Mouse (Mus musculus): ENCODE results near the gene Ms4a4a. TPM values are rescaled to one million over a fixed set of nuclear protein-coding genes. Genes with fewer than 3 reads are reported as not detected.

The Ms4a4a gene
- polyA plus RNA-seq, 1 experiment from 2014 or later, result 1.1 TPM

DNA sequence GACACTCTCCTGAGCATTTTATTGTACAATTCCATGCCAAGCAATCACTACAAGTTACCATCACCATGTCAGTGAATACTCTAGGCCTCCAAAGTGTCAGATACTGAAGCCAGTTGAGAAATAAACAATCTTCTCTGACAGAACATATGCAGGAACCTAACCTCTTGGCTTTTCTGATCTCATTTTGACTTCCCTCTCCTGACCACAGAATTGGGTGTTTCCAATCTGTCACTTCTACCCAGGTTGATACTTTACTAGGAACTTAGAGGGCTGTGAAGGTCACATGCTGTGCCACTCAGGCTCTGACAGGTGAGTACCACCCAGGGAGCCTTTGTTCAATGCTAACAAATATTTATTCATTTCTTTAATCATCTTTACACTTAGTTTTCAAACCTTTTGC, 13.3 kb upstream of the Ms4a4a start:
- Histone ChIP-seq H3K9me3 (replicated peaks; ENCODE audit: control insufficient read depth, low read length) (no peaks in the 10 kb centered on the region), H3K9ac (replicated peaks; ENCODE audit: low read length) (no peak overlapping the region), H3K4me2 (ENCODE audit: low read depth, low read length) (no peak overlapping the region), H3K27ac (replicated peaks; ENCODE audit: low read depth, low read length) (no peak overlapping the region), H3K4me3 (ENCODE audit: low read depth, low read length) (no peak overlapping the region), H3K36me3 (replicated peaks; ENCODE audit: control insufficient read depth, insufficient read depth, low read depth, low read length) (no peaks in the 10 kb centered on the region), H3K27me3 (ENCODE audit: control insufficient read depth, insufficient read depth, low read length) (no peaks in the 10 kb centered on the region), H3K4me1 (ENCODE audit: control insufficient read depth, insufficient read depth, low read length) (no peaks in the 10 kb centered on the region)
- ATAC-seq (replicated peaks; ENCODE audit: insufficient number of reproducible peaks, low FRiP score, low TSS enrichment, low read depth) (no peak), DNase-seq (ENCODE audit: low spot score) (no peak)

DNA sequence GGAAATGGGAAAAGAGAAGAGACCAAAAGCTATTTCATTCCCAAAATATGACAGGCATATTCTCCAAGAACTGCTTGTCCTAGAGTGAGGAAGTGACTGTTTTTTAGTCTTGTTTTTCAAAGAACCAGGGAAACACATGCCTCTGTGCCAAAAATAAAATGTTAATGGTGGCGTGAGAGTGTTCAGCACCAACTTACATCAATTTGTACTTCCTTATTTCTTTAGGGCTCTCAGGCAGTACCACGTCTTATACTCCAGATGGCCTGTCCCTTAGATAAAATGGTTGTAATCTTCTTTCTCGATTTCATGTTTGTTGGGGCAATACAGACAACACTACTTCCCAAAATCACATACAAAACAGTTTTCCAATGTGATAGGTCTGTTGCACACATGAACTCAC, 7.0 kb upstream of the Ms4a4a start:
- DNase-seq (ENCODE audit: low spot score), result no peak
- Histone ChIP-seq H3K36me3 (replicated peaks; ENCODE audit: control insufficient read depth, insufficient read depth, low read depth, low read length) (no peaks in the 10 kb centered on the region), H3K27me3 (ENCODE audit: control insufficient read depth, insufficient read depth, low read length) (no peaks in the 10 kb centered on the region), H3K4me1 (ENCODE audit: control insufficient read depth, insufficient read depth, low read length) (no peaks in the 10 kb centered on the region), H3K9ac (replicated peaks; ENCODE audit: low read length) (no peak overlapping the region), H3K27ac (replicated peaks; ENCODE audit: low read depth, low read length) (no peak overlapping the region), H3K9me3 (replicated peaks; ENCODE audit: control insufficient read depth, low read length) (no peaks in the 10 kb centered on the region), H3K4me3 (ENCODE audit: low read depth, low read length) (no peak overlapping the region), H3K4me2 (ENCODE audit: low read depth, low read length) (no peak overlapping the region)
- 78% methylated on average over 3 of the region's 3 CpGs for WGBS
- ATAC-seq (replicated peaks; ENCODE audit: insufficient number of reproducible peaks, low FRiP score, low TSS enrichment, low read depth), result no peak

DNA sequence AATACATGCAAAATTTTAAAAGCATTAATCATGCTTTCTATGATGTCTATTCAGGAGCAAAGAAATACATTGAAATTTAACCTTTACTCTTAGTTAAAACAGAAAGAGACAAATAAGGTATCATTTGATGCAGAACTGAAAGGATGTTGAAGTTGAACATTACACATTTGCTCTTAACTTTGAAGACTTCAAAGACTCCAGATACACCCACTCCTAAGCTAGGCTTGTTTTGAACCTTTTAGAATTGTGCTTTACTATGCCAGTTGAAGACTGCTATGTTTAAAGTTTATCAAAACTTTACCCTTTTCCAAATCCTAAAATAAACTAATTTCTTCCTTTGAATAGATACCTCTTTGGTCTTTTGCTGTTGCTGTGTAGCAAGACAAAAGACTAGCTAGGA, 4.1 kb upstream of the Ms4a4a start:
- H3K27ac ChIP-seq (replicated peaks; ENCODE audit: low read depth, low read length), result no peak overlapping the region
- DNase-seq (ENCODE audit: low spot score), result no peak
- H3K9ac ChIP-seq (replicated peaks; ENCODE audit: low read length), result no peak overlapping the region
- H3K36me3 ChIP-seq (replicated peaks; ENCODE audit: control insufficient read depth, insufficient read depth, low read depth, low read length), result no peaks in the 10 kb centered on the region
- H3K27me3 ChIP-seq (ENCODE audit: control insufficient read depth, insufficient read depth, low read length), result no peaks in the 10 kb centered on the region
- no peak overlapping the region for H3K4me3 ChIP-seq (ENCODE audit: low read depth, low read length)
- no peak overlapping the region for H3K4me2 ChIP-seq (ENCODE audit: low read depth, low read length)
- no peak for ATAC-seq (replicated peaks; ENCODE audit: insufficient number of reproducible peaks, low FRiP score, low TSS enrichment, low read depth)
- H3K4me1 ChIP-seq (ENCODE audit: control insufficient read depth, insufficient read depth, low read length), result no peaks in the 10 kb centered on the region
- no peaks in the 10 kb centered on the region for H3K9me3 ChIP-seq (replicated peaks; ENCODE audit: control insufficient read depth, low read length)

DNA sequence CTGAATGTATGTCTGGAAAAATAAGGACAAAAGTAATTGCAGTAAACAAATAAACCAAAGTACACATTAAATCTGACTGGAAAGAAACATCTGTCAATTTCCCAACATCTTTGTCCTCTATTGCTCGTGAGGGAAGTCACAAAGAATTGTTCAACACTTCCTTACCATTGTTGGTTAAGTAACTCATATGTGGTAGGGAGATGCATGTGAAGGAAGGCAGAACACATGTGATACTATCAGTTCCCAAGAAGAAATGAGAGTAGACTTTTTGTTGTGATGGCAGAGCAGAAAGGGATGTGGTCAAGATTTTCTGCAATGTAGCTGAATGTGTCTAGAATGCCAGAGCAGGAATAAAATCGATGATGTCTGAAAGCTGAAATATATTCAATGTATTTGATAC, 1.1 kb downstream of the Ms4a4a start:
- H3K27ac ChIP-seq (replicated peaks; ENCODE audit: low read depth, low read length), result no peak overlapping the region
- no peak for DNase-seq (ENCODE audit: low spot score)
- no peak overlapping the region for H3K9ac ChIP-seq (replicated peaks; ENCODE audit: low read length)
- no peak for ATAC-seq (replicated peaks; ENCODE audit: insufficient number of reproducible peaks, low FRiP score, low TSS enrichment, low read depth)
- H3K4me3 ChIP-seq (ENCODE audit: low read depth, low read length), result no peak overlapping the region
- H3K9me3 ChIP-seq (replicated peaks; ENCODE audit: control insufficient read depth, low read length), result no peaks in the 10 kb centered on the region
- H3K4me1 ChIP-seq (ENCODE audit: control insufficient read depth, insufficient read depth, low read length), result no peaks in the 10 kb centered on the region
- H3K27me3 ChIP-seq (ENCODE audit: control insufficient read depth, insufficient read depth, low read length), result no peaks in the 10 kb centered on the region
- no peaks in the 10 kb centered on the region for H3K36me3 ChIP-seq (replicated peaks; ENCODE audit: control insufficient read depth, insufficient read depth, low read depth, low read length)
- no peak overlapping the region for H3K4me2 ChIP-seq (ENCODE audit: low read depth, low read length)
- WGBS, result 77% methylated on average over 2 of the region's 2 CpGs

DNA sequence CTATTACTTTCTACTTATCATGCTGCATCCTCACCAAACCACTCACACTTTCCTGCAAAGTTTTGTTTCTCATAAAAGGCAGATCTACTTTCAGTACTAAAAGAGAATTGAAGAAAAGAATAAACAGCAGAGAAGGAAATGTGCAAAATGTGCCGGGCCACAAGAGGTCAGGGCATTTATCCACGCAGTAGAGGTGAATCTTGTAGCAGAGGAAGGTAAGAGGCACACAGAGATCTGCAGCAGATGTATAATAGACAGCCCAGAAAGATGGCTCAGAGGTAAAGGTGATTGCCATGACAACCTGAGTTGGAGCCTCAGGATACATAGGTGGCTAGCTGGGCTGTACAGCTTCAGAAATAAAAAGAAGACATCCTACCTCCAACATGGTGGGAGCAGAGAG, 11.8 kb downstream of the Ms4a4a start:
- DNase-seq (ENCODE audit: low spot score) (no peak), ATAC-seq (replicated peaks; ENCODE audit: insufficient number of reproducible peaks, low FRiP score, low TSS enrichment, low read depth) (no peak)
- no peak overlapping the region for H3K4me3 ChIP-seq (ENCODE audit: low read depth, low read length)
- H3K4me2 ChIP-seq (ENCODE audit: low read depth, low read length), result no peak overlapping the region
- WGBS, result 83% methylated on average over 2 of the region's 2 CpGs
- H3K9me3 ChIP-seq (replicated peaks; ENCODE audit: control insufficient read depth, low read length), result no peaks in the 10 kb centered on the region
- no peak overlapping the region for H3K27ac ChIP-seq (replicated peaks; ENCODE audit: low read depth, low read length)
- H3K4me1 ChIP-seq (ENCODE audit: control insufficient read depth, insufficient read depth, low read length), result no peaks in the 10 kb centered on the region
- H3K36me3 ChIP-seq (replicated peaks; ENCODE audit: control insufficient read depth, insufficient read depth, low read depth, low read length), result no peaks in the 10 kb centered on the region
- no peak overlapping the region for H3K9ac ChIP-seq (replicated peaks; ENCODE audit: low read length)
- no peaks in the 10 kb centered on the region for H3K27me3 ChIP-seq (ENCODE audit: control insufficient read depth, insufficient read depth, low read length)

DNA sequence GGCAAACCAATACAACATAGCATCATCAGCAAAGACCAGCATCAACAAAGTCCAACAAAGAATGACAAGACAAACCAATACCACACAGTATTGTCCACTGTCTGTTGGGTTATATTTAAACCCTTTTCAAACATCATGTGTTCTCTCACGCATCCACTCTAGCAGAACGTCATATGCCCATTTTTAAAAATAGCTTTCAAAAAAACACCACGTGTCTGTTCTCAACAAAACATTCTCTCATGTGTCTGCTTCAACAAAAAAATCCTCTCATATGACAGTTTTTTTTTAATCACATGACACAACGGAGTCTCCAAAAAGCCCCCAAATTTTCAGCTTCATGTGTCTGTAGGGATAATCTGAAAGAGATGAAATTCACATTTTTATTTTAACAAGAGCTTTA, 12.4 kb downstream of the Ms4a4a start:
- H3K27me3 ChIP-seq (ENCODE audit: control insufficient read depth, insufficient read depth, low read length), result no peaks in the 10 kb centered on the region
- no peak overlapping the region for H3K27ac ChIP-seq (replicated peaks; ENCODE audit: low read depth, low read length)
- H3K9me3 ChIP-seq (replicated peaks; ENCODE audit: control insufficient read depth, low read length), result no peaks in the 10 kb centered on the region
- DNase-seq (ENCODE audit: low spot score), result no peak
- H3K9ac ChIP-seq (replicated peaks; ENCODE audit: low read length), result no peak overlapping the region
- no peak overlapping the region for H3K4me2 ChIP-seq (ENCODE audit: low read depth, low read length)
- ATAC-seq (replicated peaks; ENCODE audit: insufficient number of reproducible peaks, low FRiP score, low TSS enrichment, low read depth), result no peak
- H3K4me3 ChIP-seq (ENCODE audit: low read depth, low read length), result no peak overlapping the region
- no peaks in the 10 kb centered on the region for H3K4me1 ChIP-seq (ENCODE audit: control insufficient read depth, insufficient read depth, low read length)
- no peaks in the 10 kb centered on the region for H3K36me3 ChIP-seq (replicated peaks; ENCODE audit: control insufficient read depth, insufficient read depth, low read depth, low read length)
- WGBS, result 86% methylated on average over 4 of the region's 4 CpGs

DNA sequence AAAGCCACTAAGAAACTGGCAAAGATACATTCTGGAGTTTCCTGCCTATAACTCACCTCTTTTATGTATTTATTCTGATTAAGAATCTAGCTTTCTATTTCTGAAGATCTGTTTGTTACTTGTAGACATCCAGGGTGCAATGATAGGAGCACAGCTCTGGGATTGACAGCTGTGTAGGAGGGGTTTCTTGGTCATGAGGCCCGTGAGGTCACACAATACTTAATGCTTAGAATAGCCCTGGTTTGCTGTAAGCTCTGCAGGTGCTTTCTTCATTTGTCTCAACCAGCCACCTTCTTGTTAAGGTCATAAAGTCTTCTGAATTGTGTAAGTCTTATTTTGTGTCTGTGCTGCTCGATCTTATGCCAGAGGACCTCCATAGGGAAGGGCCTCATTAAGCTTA, 13.6 kb downstream of the Ms4a4a start:
- H3K4me1 ChIP-seq (ENCODE audit: control insufficient read depth, insufficient read depth, low read length), result no peaks in the 10 kb centered on the region
- no peak overlapping the region for H3K4me3 ChIP-seq (ENCODE audit: low read depth, low read length)
- no peaks in the 10 kb centered on the region for H3K27me3 ChIP-seq (ENCODE audit: control insufficient read depth, insufficient read depth, low read length)
- no peaks in the 10 kb centered on the region for H3K36me3 ChIP-seq (replicated peaks; ENCODE audit: control insufficient read depth, insufficient read depth, low read depth, low read length)
- WGBS, result 85% methylated on average over 2 of the region's 2 CpGs
- DNase-seq (ENCODE audit: low spot score) (no peak), ATAC-seq (replicated peaks; ENCODE audit: insufficient number of reproducible peaks, low FRiP score, low TSS enrichment, low read depth) (no peak)
- no peak overlapping the region for H3K9ac ChIP-seq (replicated peaks; ENCODE audit: low read length)
- H3K9me3 ChIP-seq (replicated peaks; ENCODE audit: control insufficient read depth, low read length), result no peaks in the 10 kb centered on the region
- no peak overlapping the region for H3K27ac ChIP-seq (replicated peaks; ENCODE audit: low read depth, low read length)
- H3K4me2 ChIP-seq (ENCODE audit: low read depth, low read length), result no peak overlapping the region

DNA sequence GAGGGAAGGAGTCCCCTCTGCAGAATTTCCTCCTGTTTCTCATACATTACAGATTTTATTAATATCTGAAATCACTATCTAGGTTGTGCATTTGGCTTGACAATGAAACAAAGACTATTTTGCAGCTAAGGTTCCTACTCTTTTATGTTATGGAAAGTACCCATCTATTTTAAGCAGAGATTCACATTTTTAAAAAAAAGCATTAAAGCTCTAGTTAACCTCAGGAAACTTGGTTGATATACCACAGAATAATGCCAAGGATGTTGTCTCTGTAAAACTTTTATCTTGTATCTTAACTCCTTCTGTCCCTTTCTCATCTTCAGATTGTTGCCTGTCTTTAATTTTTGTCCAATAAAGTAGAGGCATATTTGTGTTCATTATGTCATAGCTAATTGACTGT, 20.4 kb downstream of the Ms4a4a start:
- H3K4me2 ChIP-seq (ENCODE audit: low read depth, low read length), result no peak overlapping the region
- H3K36me3 ChIP-seq (replicated peaks; ENCODE audit: control insufficient read depth, insufficient read depth, low read depth, low read length), result no peaks in the 10 kb centered on the region
- no peaks in the 10 kb centered on the region for H3K4me1 ChIP-seq (ENCODE audit: control insufficient read depth, insufficient read depth, low read length)
- H3K27ac ChIP-seq (replicated peaks; ENCODE audit: low read depth, low read length), result no peak overlapping the region
- no peaks in the 10 kb centered on the region for H3K27me3 ChIP-seq (ENCODE audit: control insufficient read depth, insufficient read depth, low read length)
- H3K9ac ChIP-seq (replicated peaks; ENCODE audit: low read length), result no peak overlapping the region
- H3K4me3 ChIP-seq (ENCODE audit: low read depth, low read length), result no peak overlapping the region
- no peaks in the 10 kb centered on the region for H3K9me3 ChIP-seq (replicated peaks; ENCODE audit: control insufficient read depth, low read length)
- ATAC-seq (replicated peaks; ENCODE audit: insufficient number of reproducible peaks, low FRiP score, low TSS enrichment, low read depth), result no peak
- DNase-seq (ENCODE audit: low spot score), result no peak

DNA sequence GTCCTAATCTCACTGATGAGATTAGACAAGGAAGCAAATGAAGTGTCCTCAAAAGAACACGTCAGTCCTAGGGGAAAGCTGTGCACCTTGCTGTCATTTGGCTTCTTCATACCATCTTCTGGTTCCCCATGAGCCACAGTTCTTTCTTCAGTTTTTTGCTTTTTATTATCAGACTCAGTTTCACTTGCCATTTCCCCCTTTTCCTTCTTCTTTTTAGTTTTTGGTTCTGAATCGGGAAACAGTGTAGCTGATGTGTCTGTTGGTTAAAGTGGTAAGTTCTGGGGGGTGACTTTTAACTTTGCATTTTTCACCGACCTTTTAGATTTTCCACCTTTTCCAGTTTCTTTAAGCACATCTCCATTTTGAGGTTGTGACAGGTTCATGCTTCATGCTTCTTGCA, 29.2 kb downstream of the Ms4a4a start, which contains the start of gene Ms4a4c:
TSS of gene Ms4a4c (plus strand) at position 244 of the 400 bp plus-strand sequence.
- Histone ChIP-seq H3K9me3 (replicated peaks; ENCODE audit: control insufficient read depth, low read length) (no peaks in the 10 kb centered on the region), H3K27me3 (ENCODE audit: control insufficient read depth, insufficient read depth, low read length) (no peaks in the 10 kb centered on the region), H3K4me1 (ENCODE audit: control insufficient read depth, insufficient read depth, low read length) (no peaks in the 10 kb centered on the region), H3K36me3 (replicated peaks; ENCODE audit: control insufficient read depth, insufficient read depth, low read depth, low read length) (no peaks in the 10 kb centered on the region), H3K9ac (replicated peaks; ENCODE audit: low read length) (no peak within 1 kb of the TSS), H3K4me3 (ENCODE audit: low read depth, low read length) (no peak within 1 kb of the TSS), H3K27ac (replicated peaks; ENCODE audit: low read depth, low read length) (no peak within 1 kb of the TSS), H3K4me2 (ENCODE audit: low read depth, low read length) (no peak within 1 kb of the TSS)
- WGBS, result 81% methylated on average over 3 of the region's 3 CpGs
- no peak for DNase-seq (ENCODE audit: low spot score)
- no peak for ATAC-seq (replicated peaks; ENCODE audit: insufficient number of reproducible peaks, low FRiP score, low TSS enrichment, low read depth)
